Mouse (Mus musculus): ENCODE data around the gene Bard1.

The Bard1 gene

GRCm38 (mm10) chr1:71102344-71103173, at the start of gene Bard1:
Bard1 (minus strand) TSS chr1:71103146.
- peak; percentile 20; the same call in 1 of the 2 replicates for TF ChIP-seq GATA4 (IDR thresholded peaks at IDR 0.05; ENCODE audit: insufficient replicate concordance, low read length)

DNA sequence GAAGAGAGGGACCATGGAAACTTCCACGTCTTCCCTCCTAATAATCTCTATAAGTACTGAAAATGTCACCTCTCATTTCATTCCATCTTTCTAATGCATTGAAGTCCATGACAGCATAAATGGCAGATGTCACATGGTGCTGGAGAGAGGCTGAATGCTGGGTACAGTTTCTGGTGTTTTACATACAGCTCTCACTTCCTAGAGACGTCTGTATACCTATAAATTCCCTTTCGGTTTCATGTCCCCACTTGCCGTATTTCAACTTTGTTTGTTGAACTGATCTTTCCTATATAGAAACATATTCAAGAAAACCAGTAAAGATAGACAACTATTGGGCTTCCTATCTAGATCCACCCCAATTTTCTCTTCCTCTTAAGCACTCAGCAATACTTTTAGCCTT, 24.2 kb upstream of the Bard1 start:
- TF ChIP-seq GATA4 (IDR thresholded peaks at IDR 0.05; ENCODE audit: insufficient replicate concordance, low read length) = no peak

- TF ChIP-seq GATA4 (IDR thresholded peaks at IDR 0.05; ENCODE audit: insufficient replicate concordance, low read length) = no peak
Measured at GRCm38 (mm10) chr1:71118511-71118910, 15.6 kb upstream of the Bard1 start.

- no peak for TF ChIP-seq GATA4 (IDR thresholded peaks at IDR 0.05; ENCODE audit: insufficient replicate concordance, low read length)
Measured at GRCm38 (mm10) chr1:71117253-71117652, 14.3 kb upstream of the Bard1 start.

GRCm38 (mm10) chr1:71115781-71116180, 12.8 kb upstream of the Bard1 start:
- no peak for TF ChIP-seq GATA4 (IDR thresholded peaks at IDR 0.05; ENCODE audit: insufficient replicate concordance, low read length)

DNA sequence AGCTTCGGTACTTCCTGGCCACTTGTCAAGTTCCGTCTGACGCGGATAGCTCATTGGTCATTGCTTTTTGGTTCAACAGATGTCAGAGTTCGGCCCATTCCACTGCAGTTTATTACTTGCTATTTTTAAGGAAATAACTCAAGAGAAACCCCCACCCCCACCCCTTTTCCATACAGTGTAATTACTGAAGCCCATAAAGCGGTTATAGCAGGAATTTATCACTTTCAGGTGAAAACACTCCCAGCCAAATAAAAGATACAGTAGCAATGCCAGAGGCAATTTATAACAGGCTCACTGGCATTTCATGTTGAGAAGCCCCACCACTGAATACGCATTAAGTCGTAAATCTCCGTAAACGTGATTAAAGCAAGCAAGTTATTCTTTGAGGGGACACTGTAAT, 6.9 kb upstream of the Bard1 start:
- TF ChIP-seq GATA4 (IDR thresholded peaks at IDR 0.05; ENCODE audit: insufficient replicate concordance, low read length) = no peak

GRCm38 (mm10) chr1:71106127-71106526, 3.2 kb upstream of the Bard1 start:
- TF ChIP-seq GATA4 (IDR thresholded peaks at IDR 0.05; ENCODE audit: insufficient replicate concordance, low read length) = no peak

- no peak for TF ChIP-seq GATA4 (IDR thresholded peaks at IDR 0.05; ENCODE audit: insufficient replicate concordance, low read length)
Measured at GRCm38 (mm10) chr1:71105724-71106123, 2.8 kb upstream of the Bard1 start.

DNA sequence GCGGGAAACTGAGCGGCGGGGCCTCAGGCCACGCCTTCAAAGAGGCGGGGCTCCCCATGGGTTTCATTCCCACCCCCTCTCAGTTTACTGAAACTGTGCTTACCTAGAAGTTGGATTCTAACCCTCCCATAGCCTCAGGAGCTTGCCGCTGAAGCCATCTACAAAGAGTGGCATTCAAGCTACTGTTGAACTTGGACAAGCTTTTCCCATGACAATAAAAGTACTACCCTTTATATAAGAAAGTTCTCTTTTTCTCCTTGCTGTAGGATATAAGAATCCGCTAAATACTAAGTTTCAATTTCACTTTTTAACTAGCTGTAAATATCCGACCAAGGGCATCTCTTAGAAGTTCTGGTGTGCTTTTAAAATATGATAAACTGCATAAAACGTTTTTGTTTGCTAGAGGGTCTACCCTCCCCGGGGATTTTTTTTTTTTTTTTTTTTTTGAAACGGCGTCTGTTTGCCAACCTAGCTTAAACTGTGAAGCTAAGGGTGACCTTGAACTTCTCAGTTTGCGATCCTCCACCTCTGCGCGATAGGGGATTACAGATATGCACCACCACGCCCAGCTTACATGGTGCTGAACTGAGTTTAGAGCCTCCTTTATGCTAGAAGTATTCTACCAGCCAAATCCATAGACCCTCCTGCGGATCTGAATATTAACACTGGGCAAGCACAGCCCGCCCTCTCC, 373 bp upstream of the Bard1 start:
- TF ChIP-seq GATA4 (IDR thresholded peaks at IDR 0.05; ENCODE audit: insufficient replicate concordance, low read length) = no peak

DNA sequence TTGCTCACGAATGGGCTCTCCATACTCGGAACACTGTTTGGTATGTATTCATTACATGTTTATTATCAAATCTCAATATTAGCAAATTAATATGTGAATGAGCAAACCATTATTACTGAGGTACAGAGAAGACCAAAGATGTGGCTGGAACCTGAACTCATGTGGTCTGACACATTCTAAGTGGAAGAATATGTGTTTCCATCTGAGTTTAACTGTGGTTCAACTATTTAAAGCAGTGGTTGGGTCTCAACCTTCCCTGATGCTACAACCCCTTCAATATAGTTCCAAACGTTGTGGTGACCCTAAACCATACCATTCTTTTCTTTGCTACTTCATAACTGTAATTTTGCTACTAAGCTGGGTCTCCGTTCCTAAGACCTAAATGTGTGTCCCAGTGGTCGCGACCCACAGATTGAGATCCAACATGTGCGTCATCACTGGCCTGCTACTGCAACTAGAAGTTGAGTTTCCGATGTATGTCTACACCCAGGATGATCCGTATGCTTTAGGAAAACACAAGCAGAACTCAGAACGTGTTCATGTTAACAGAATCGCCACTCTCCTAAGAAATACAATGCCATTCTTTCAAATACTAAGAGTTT, 1.5 kb downstream of the Bard1 start:
- TF ChIP-seq GATA4 (IDR thresholded peaks at IDR 0.05; ENCODE audit: insufficient replicate concordance, low read length) = no peak

GRCm38 (mm10) chr1:71100591-71101368, 2.2 kb downstream of the Bard1 start:
- TF ChIP-seq GATA4 (IDR thresholded peaks at IDR 0.05; ENCODE audit: insufficient replicate concordance, low read length) = no peak

- TF ChIP-seq GATA4 (IDR thresholded peaks at IDR 0.05; ENCODE audit: insufficient replicate concordance, low read length) = no peak
Measured at GRCm38 (mm10) chr1:71099945-71100515, 2.9 kb downstream of the Bard1 start.

GRCm38 (mm10) chr1:71096031-71096430, 6.9 kb downstream of the Bard1 start:
- no peak for TF ChIP-seq GATA4 (IDR thresholded peaks at IDR 0.05; ENCODE audit: insufficient replicate concordance, low read length)

GRCm38 (mm10) chr1:71095211-71095805, 7.6 kb downstream of the Bard1 start:
- no peak for TF ChIP-seq GATA4 (IDR thresholded peaks at IDR 0.05; ENCODE audit: insufficient replicate concordance, low read length)

All from liver, adult (tissue).